Comparison of ENCODE assay signal across 9 mouse cellular contexts in genomic region chr6:140548082-140548769, GRCm38 (mm10).
DNase-seq lines count a peak whose midpoint lies in the region; ATAC-seq and TF ChIP-seq lines count a peak whose summit lies in the region.
"Had no signal": no experiment of that assay in that cellular context is flagged by ENCODE, and none has a peak within 500 bp of the region (broad histone marks: within the 10 kb centered on the region; RNA-seq: fewer than 3 reads in every experiment).

No protein-coding gene starts in this region.

- TF ChIP-seq EP300 in CH12.LX (IDR thresholded peaks at IDR 0.05; ENCODE audit: low read length): no peak

- no peaks in the 10 kb centered on the region for H3K27me3 ChIP-seq in hindbrain, embryonic 12.5 days
- H3K27me3 ChIP-seq in hindbrain, postnatal 0 days (ENCODE audit: insufficient read depth, low read length): no peaks in the 10 kb centered on the region
- no peaks in the 10 kb centered on the region for H3K27me3 ChIP-seq in CH12.LX (replicated peaks)
- no peaks in the 10 kb centered on the region for H3K27me3 ChIP-seq in thymus, adult 2 months (ENCODE audit: control insufficient read depth, insufficient read depth, low read length)

- TF ChIP-seq CTCF in hindbrain, postnatal 0 days (IDR thresholded peaks at IDR 0.05; ENCODE audit: low read depth): no peak
- TF ChIP-seq CTCF in CH12.LX (conservative IDR thresholded peaks at IDR 0.05 in 1 of 2, IDR thresholded peaks at IDR 0.05 in 1 of 2; ENCODE audit: low read depth in 2 of 2, low read length in 2 of 2): no peak
- no peak for TF ChIP-seq CTCF in embryonic fibroblast, embryonic 13.5 days (IDR thresholded peaks at IDR 0.05; ENCODE audit: borderline replicate concordance, insufficient read depth, low read length)
- no peak for TF ChIP-seq CTCF in thymus, adult 2 months (IDR thresholded peaks at IDR 0.05; ENCODE audit: borderline replicate concordance, control insufficient read depth, extremely low read depth, insufficient read depth, low read length, poor library complexity)

- peaks cover 15% of the 10 kb centered on the region for H3K4me1 ChIP-seq in hindbrain, embryonic 12.5 days
- H3K4me1 ChIP-seq in hindbrain, postnatal 0 days (ENCODE audit: insufficient read depth, low read length): no peaks in the 10 kb centered on the region
- peaks cover 8 to 16% of the 10 kb centered on the region in 2 experiments for H3K4me1 ChIP-seq in CH12.LX (ENCODE audit: control insufficient read depth in 1 of 2, insufficient read depth in 2 of 2)
- peaks cover 20% of the 10 kb centered on the region for H3K4me1 ChIP-seq in embryonic fibroblast, embryonic 13.5 days (ENCODE audit: control insufficient read depth, insufficient read depth, low read length)
- H3K4me1 ChIP-seq in thymus, adult 2 months (replicated peaks; ENCODE audit: control insufficient read depth, insufficient read depth, low read length): peaks cover 19% of the 10 kb centered on the region

- dilution Hi-C loops in CH12.LX (cut with MboI; ENCODE audit: extremely low pct_ligation_motif_present, extremely low pct_unique_long_range_greater_than_20kb, low sequenced_read_pairs): no loop called here

- H3K9ac ChIP-seq in hindbrain, embryonic 12.5 days: no peak overlapping the region
- H3K9ac ChIP-seq in hindbrain, postnatal 0 days (replicated peaks; ENCODE audit: low read length): no peak overlapping the region
- no peak overlapping the region for H3K9ac ChIP-seq in CH12.LX (ENCODE audit: insufficient read depth, low read depth)

- H3K4me3 ChIP-seq in hindbrain, embryonic 12.5 days: no peak overlapping the region
- no peak overlapping the region for H3K4me3 ChIP-seq in hindbrain, postnatal 0 days (ENCODE audit: low read length)
- H3K4me3 ChIP-seq in CH12.LX (replicated peaks in 1 of 3; ENCODE audit: low read depth in 2 of 3, low read length in 2 of 3, poor library complexity in 1 of 3): no peak overlapping the region
- H3K4me3 ChIP-seq in embryonic fibroblast, embryonic 13.5 days (ENCODE audit: insufficient read depth, low read length): no peak overlapping the region
- H3K4me3 ChIP-seq in thymus, adult 2 months (ENCODE audit: control insufficient read depth, insufficient read depth, low read length): no peak overlapping the region

- in situ Hi-C loops in CH12.LX (cut with MboI; ENCODE audit: low pct_ligation_motif_present, low pct_unique_long_range_greater_than_20kb, low sequenced_read_pairs): no loop called here

- 64% methylated on average over 5 of the region's 5 CpGs for WGBS in hindbrain, embryonic 12.5 days
- WGBS in hindbrain, postnatal 0 days: 60% methylated on average over 5 of the region's 5 CpGs
- WGBS in thymus, adult 2 months: 55% methylated on average over 5 of the region's 5 CpGs

- 0 out of 2 replicates have a peak, but pooled peaks have one; percentile 7 for ATAC-seq in hindbrain, embryonic 12.5 days (ENCODE audit: low FRiP score)
- ATAC-seq in hindbrain, postnatal 0 days: no peak
- peak; percentile 59; the same call in 1 of the 2 replicates for ATAC-seq in megakaryocyte-erythroid progenitor cell, adult 5-6 weeks (replicated peaks; ENCODE audit: low FRiP score, low TSS enrichment, poor library complexity, severe bottlenecking)

- TF ChIP-seq POLR2A in CH12.LX (IDR thresholded peaks at IDR 0.05; ENCODE audit: low read depth, low read length): no peak
- TF ChIP-seq POLR2A in embryonic fibroblast, embryonic 13.5 days (IDR thresholded peaks at IDR 0.05; ENCODE audit: low read depth, low read length): no peak
- TF ChIP-seq POLR2A in thymus, adult 2 months (IDR thresholded peaks at IDR 0.05; ENCODE audit: control insufficient read depth, extremely low read depth, insufficient read depth, low read length, poor library complexity): no peak

- no peaks in the 10 kb centered on the region for H3K9me3 ChIP-seq in hindbrain, embryonic 12.5 days (replicated peaks)
- no peaks in the 10 kb centered on the region for H3K9me3 ChIP-seq in hindbrain, postnatal 0 days (ENCODE audit: low read length)
- no peaks in the 10 kb centered on the region for H3K9me3 ChIP-seq in CH12.LX (replicated peaks; ENCODE audit: low read length)

- H3K27ac ChIP-seq in hindbrain, embryonic 12.5 days: no peak overlapping the region
- H3K27ac ChIP-seq in hindbrain, postnatal 0 days: no peak overlapping the region
- H3K27ac ChIP-seq in CH12.LX (ENCODE audit: insufficient read depth, low read depth): no peak overlapping the region
- H3K27ac ChIP-seq in embryonic fibroblast, embryonic 13.5 days (ENCODE audit: insufficient read depth, low read length): peak overlapping the region; percentile 97
- H3K27ac ChIP-seq in thymus, adult 2 months (ENCODE audit: control insufficient read depth, insufficient read depth, low read length): no peak overlapping the region

- DNase-seq in hindbrain, postnatal 0 days (ENCODE audit: low spot score): no peak
- DNase-seq in CH12.LX (ENCODE audit: extremely low read depth): peak; percentile 21
- DNase-seq in kidney, postnatal 14 days: no peak
- DNase-seq in spleen, postnatal 10 days (ENCODE audit: low spot score in 2 of 2): no peak
- DNase-seq in thymus, adult 2 months: no peak
- DNase-seq: right cerebral cortex, adult 18-20 months had no signal

- H3K4me2 ChIP-seq in hindbrain, embryonic 12.5 days (replicated peaks): no peak overlapping the region
- no peak overlapping the region for H3K4me2 ChIP-seq in hindbrain, postnatal 0 days (ENCODE audit: low read depth, low read length)
- no peak overlapping the region for H3K4me2 ChIP-seq in CH12.LX (ENCODE audit: insufficient read depth, low read depth, poor library complexity, severe bottlenecking)

- no peak for TF ChIP-seq RAD21 in CH12.LX (IDR thresholded peaks at IDR 0.05; ENCODE audit: low read depth, low read length)

- H3K79me2 ChIP-seq in CH12.LX (replicated peaks; ENCODE audit: control insufficient read depth, extremely low read depth, insufficient read depth, poor library complexity, severe bottlenecking): no peaks in the 10 kb centered on the region

- H3K36me3 ChIP-seq in hindbrain, embryonic 12.5 days: peaks cover 60% of the 10 kb centered on the region
- H3K36me3 ChIP-seq in hindbrain, postnatal 0 days (ENCODE audit: insufficient read depth, low read length): peaks cover 18% of the 10 kb centered on the region; the same call in 1 of the 2 replicates
- no peaks in the 10 kb centered on the region for H3K36me3 ChIP-seq in CH12.LX (replicated peaks in 1 of 2; ENCODE audit: control insufficient read depth in 1 of 2, insufficient read depth in 1 of 2, low read length in 1 of 2)
- no peaks in the 10 kb centered on the region for H3K36me3 ChIP-seq in thymus, adult 2 months (ENCODE audit: control insufficient read depth, insufficient read depth, low read length)

TF ChIP-seq in CH12.LX, 34 proteins besides CTCF, POLR2A, EP300 and RAD21:
- TF ChIP-seq ZNF384 (IDR thresholded peaks at IDR 0.05; ENCODE audit: low read depth, low read length) (no peak), POLR2AphosphoS2 (IDR thresholded peaks at IDR 0.05; ENCODE audit: low read depth, low read length) (no peak), GABPA (IDR thresholded peaks at IDR 0.05; ENCODE audit: insufficient replicate concordance, low read depth, low read length) (no peak), JUND (conservative IDR thresholded peaks at IDR 0.05; ENCODE audit: low read depth, low read length) (no peak), MEF2A (IDR thresholded peaks at IDR 0.05; ENCODE audit: borderline replicate concordance, low read depth, low read length) (no peak), E2F4 (IDR thresholded peaks at IDR 0.05; ENCODE audit: insufficient replicate concordance, low read depth, low read length) (no peak), JUN (IDR thresholded peaks at IDR 0.05; ENCODE audit: insufficient read depth, low read depth, low read length) (no peak), MAFK (IDR thresholded peaks at IDR 0.05; ENCODE audit: insufficient replicate concordance, low read length) (no peak), ETS1 (conservative IDR thresholded peaks at IDR 0.05; ENCODE audit: low read depth, low read length) (no peak), MXI1 (IDR thresholded peaks at IDR 0.05; ENCODE audit: low read depth, low read length) (no peak)
